Mouse (Mus musculus): ENCODE data around the gene Col24a1.

Col24a1 gene

DNA sequence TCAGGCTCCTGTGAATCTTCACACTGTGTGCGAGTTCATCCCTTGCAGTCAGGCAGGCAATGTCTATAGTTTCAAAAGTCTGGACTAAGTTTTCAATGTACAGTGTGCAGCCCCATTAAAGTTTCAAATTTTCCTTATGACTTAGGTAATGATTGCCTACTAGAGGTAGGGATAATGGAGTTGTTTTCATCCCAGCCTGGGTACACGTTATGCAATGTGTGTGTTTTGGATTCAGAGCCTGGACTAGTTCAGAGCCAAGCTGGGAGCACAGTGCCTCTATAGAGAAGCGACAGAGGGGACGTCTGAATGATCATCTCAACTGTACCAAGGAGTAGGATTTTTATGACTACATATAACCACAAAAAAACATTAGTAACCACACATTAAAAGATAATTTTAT, 267.8 kb downstream of the Col24a1 start:
- no peak for DNase-seq (ENCODE audit: extremely low spot score)

DNA sequence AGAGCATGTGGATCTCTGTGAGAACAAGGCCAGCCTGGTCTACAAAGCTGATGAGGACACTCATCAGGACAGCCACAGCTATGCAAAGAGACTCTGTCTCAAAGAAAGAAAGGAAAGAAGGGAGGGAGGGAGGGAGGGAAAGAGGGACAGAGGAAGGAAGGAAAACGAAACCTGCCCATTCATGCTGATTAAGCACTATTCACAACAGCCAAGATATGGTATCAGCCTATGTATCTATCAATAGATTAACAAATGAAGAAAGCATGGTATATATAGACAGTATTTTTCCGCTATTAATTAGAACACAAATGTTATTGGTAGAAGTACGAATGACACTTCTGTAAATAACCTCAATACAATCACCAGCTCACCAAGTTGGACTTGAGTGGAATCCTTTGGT, 282.2 kb downstream of the Col24a1 start:
- DNase-seq (ENCODE audit: extremely low spot score): no peak

DNA sequence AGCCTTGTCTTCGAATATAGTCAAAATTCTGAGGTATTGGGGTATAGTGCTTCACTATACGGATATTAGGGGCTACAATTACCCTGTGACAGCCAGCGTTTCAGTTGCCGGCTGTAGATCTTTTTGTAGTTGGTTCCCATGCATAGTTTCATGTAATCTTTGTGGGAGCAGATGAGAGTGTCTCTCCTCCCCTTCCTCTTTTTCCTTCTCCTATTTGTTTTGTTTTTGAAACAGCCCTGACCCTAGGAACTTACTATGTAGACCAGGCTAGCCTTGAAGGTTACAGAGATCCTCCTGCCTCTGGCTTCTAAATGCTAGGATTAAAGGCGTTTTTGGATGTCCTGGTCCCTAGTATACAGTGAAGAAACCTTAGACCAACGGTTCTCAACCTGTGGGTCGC, 283.1 kb downstream of the Col24a1 start:
- DNase-seq (ENCODE audit: extremely low spot score): no peak

DNA sequence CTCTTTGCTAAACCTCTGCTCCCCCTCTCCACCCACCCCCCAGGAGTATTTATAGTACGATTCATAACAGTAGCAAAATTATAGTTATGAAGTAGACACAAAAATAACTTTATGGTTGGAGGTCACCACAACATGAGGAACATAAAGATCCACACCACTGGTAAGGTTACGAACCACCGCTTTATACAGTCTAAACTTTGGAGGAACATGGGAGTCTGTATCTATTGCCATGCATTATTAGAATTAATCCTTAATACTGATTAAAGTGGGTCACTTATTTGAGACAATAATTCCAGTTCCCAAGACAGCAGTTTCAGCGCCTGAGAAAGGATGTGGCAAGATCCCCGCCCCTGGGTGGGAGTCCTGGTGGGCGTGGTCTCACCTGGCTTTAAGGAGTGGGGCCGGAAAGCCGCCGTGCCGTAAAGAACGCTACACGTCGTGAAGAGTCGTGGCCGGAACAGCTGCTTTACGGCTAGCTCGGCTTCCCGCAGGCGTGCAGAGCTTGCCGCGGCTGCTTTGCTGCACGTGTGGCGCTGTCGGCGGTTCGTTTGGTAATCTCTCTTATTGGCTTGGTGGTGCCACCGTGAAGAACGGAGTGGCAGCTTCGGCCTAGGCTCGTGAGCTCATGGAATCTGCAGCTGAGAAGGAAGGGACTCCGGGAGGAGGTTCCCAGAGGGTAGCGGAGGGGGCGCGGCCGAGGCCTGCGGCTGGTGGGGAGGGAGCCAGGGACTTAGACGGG, 283.6 kb downstream of the Col24a1 start, which contains the start of gene Znhit6:
Gene Znhit6 (plus strand): TSS at position 463 of the 739 bp plus-strand sequence.
- DNase-seq (ENCODE audit: extremely low spot score): peak; percentile 90

DNA sequence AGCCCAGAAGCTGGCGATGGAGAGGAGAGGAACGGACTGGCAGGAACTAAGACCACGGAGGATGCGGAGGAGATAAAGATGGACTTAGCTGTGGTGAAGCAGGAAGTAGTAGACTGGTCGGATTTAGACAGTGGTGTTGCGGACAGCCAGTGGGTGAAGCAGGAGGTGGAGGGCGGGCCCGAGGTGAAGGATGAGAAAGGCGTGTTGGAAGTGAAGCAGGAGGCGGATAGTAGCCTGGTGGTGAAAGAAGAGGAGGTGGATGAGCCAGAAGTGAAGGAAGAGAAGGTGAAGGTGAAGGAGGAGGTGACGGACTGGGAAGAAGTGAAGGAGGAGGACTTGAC, 284.2 kb downstream of the Col24a1 start:
- no peak for DNase-seq (ENCODE audit: extremely low spot score)

DNA sequence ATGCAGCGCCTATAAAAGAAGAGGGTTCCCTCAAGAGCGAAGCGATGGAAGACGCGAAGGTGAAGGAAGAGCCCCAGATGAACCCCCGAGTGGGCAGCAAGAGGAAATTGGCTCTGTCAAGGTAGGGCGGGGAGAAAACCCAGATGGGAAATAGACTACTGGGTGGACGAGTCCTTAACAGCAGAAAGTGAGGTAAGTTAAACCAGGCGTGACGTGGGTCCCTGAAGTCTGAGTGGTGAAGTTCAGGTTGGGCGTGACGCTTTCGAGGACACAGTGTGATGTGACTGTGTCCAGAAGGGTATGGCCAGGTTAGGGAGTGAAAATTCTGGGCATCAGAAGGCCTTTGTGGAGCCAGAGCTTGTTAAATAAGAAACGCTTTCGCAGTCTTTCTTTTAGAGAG, 284.6 kb downstream of the Col24a1 start:
- DNase-seq (ENCODE audit: extremely low spot score): no peak

DNA sequence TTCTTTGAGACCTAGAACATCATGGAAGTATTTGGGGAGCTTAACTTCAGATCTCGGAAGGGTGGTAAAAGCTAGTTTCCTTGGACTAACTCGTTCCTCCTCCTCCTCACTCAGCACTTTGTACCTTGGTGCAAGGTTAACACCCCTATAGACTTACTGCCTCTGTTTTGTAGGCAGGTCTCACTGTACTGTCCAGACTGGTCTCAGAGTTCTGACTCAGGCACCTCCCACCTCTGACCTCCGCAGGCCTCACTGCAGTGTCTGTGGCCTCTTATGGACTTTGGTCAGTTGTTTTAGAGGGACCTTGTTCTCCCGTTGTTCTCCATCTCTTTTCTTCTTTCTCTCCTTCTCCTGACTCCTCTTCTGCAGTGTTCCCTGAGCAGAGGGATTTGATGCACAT, 290.8 kb downstream of the Col24a1 start:
- no peak for DNase-seq (ENCODE audit: extremely low spot score)

DNA sequence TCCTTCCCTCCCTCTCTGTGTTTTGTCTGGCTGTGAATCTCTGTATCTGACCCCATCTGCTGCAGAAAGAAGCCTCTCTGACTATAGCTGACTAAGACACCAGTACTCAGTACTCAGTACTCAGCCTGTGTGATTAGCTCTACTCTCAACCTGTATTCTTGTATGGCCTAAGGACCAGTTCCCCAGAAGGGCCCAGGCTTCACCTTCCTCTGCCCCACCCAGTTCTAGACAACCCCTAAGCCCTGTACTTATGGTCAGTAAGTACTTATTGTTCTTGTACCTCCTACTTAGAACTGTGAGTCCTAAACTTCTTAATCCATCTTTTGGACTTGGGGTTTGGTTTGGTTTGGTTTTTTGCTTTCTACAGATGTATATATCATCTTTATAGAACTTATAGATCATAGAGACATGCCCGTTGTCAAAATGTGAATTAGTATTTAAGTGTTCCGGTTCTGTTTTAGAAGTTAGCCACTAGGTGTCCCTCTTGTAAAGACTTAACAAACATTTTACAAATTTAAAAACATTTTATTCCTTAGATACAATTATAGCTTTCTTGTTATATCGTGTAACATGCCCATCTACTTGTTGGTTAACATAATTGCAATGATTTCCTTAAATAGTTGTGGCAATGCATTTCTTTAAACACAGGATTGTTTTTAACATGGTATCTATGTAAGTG, 291.4 kb downstream of the Col24a1 start:
- no peak for DNase-seq (ENCODE audit: extremely low spot score)

DNA sequence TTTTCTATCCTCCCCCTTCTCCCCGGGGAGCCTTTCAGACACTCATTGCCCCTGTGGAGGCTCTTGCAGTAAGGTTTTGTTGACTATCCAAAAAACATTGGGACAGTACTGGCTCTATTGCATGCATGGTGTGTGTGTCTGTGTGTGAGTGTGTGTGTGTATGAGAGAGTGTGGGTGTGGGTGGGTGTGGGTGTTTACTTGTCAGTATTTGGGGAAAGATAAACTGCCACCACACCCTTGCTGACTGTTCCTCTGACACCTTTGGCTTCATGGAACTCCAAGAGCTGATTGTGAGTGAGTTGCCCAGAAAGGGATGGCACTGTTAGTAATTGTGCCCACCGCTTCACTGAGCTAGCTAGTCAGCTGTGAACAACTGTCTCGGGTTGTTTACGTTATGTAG, 298.3 kb downstream of the Col24a1 start:
- DNase-seq (ENCODE audit: extremely low spot score): no peak

DNA sequence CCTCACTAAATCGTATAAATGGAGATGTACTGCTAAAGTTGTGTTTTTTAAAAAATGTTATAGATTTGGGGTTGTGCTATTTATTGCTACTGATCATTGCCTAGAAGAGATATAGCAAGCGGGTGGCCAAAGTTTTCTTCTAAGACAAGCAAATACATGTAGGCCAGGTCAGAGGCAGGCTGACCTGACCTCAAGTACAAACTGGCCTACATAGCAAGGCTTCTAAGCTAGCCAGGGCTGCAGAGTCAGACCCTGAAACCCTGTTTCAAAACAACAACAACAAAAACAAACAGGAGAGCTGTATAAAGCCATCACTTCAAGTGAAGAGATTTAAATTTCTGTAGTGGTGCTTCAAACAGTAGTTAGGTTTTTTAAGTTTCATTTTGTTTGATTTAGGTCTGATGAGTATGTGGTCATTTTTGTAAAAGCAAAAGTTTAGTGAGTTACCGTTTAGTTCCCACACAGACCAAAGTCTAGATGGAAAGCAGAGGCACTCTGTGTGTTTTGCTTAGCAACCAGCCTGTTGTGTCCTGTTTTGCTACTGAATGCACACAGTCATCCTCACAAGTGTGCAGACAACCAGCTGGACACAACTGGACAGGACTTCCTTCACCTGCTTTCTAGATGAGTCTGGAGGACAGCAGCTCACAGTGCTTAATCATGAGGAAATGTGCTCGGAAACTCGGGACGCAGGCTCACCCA, 299.7 kb downstream of the Col24a1 start:
- DNase-seq (ENCODE audit: extremely low spot score): no peak

DNA sequence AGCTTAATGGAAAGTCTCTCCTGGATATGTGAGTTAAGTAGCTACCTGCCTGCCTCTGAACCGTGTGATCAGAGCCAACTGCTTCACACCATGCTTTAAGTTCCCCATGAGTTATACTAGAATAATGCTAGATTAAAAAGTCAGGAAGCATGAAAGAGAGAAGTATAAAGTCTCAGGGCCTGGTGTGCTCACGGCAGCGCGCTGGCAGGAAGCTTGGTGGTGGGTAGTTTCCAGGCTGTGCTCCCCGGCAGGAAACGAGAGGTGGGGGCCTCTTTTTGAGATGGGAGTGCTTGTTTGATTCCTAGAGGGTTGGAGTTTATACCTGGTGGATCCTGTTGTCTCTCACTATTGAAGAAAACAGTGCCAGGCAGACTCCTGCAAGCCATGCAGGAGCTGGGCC, 303.1 kb downstream of the Col24a1 start:
- no peak for DNase-seq (ENCODE audit: extremely low spot score)

DNA sequence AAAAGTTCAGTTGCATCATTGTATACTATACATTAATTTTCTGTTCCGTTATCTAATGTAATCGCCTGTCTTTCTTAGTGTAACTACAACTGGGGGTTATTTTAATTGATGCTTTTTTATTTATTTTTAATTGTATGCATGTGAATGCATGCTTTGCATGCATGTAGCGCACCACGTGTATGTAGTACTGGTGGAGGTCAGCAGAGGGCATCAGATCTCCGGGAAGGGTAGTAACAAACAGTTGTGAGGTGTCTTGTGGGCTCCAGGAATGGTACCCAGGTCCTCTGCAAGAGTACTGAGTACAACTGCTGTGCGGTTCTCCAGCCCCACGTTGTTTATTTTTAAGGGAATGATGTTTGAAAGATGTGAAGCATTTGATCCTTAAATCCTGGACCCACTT, 306.8 kb downstream of the Col24a1 start:
- no peak for DNase-seq (ENCODE audit: extremely low spot score)

DNA sequence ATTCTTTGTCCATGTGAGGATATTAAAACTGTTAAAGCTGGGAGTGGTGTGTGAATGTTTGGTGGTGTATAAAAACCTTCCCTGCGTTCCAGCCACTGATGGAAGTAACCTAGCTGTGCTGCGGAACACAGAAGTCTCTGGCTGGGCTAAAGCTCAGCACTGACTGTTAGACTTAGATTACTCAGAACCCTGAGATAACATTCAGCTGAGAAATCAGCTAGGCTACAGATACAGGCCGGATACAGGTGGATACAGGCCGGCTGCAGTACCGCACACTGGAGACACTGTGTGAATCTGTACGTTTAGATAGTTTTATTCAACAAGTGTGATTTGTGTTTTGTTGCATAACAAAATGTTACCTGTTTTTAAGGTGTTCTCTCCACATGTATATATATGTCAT, 308.5 kb downstream of the Col24a1 start:
- no peak for DNase-seq (ENCODE audit: extremely low spot score)

DNA sequence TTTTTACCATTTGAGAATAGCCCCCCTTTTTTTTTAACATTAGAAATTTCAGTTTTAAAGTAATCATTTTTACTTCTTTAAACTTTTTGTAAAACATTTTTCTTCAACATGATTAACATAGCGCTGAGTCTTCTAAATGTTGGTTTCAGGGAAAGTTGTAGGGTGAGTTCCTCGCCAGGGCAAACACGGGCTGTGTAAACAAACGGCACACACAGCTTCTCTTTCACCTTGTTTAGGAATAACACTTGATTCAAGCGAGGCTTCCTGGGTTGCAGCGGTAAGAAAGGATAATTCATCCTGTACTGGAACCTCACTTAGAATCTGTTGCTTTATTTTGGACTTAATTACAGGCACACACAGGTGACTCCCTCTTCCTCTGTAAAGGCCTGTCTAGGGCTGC, 309.1 kb downstream of the Col24a1 start:
- DNase-seq (ENCODE audit: extremely low spot score): no peak

Measured in embryo, embryonic 9.5 days (tissue).